In genomic region chr9:122132145-122132544, GRCm38 (mm10) we compare ENCODE assay signal across 18 mouse cellular contexts. TPM values are rescaled to one million over a fixed set of nuclear protein-coding genes. Genes with fewer than 3 reads are reported as not detected.
DNase-seq lines count a peak whose midpoint lies in the region; ATAC-seq and TF ChIP-seq lines count a peak whose summit lies in the region.
"Had no signal": no experiment of that assay in that cellular context is flagged by ENCODE, and none has a peak within 500 bp of the region (broad histone marks: within the 10 kb centered on the region; RNA-seq: fewer than 3 reads in every experiment).

No protein-coding gene starts in this region.

- H3K36me3 ChIP-seq in kidney, embryonic 14.5 days (ENCODE audit: control insufficient read depth, insufficient read depth, low read length): peaks cover 11% of the 10 kb centered on the region
- peaks cover 20% of the 10 kb centered on the region for H3K36me3 ChIP-seq in liver, adult 2 months (ENCODE audit: control insufficient read depth, insufficient read depth, low read length)

- H3K4me2 ChIP-seq in kidney, embryonic 14.5 days (replicated peaks; ENCODE audit: low read depth, low read length): no peak overlapping the region
- H3K4me2 ChIP-seq: heart, embryonic 15.5 days; hindbrain, embryonic 15.5 days; midbrain, embryonic 11.5 days; neural tube, embryonic 12.5 days had no signal

- TF ChIP-seq CTCF in liver, adult 2 months (IDR thresholded peaks at IDR 0.05; ENCODE audit: low read depth, low read length): no peak

- DNase-seq in kidney, adult 9 months: peak; percentile 71
- peak; percentile 45 for DNase-seq in kidney, postnatal 14 days
- DNase-seq in liver, adult 2 months (ENCODE audit: extremely low read depth, low read depth, low spot score): peak; percentile 95
- peak; percentile 70 for DNase-seq in yolk sac, embryonic 10.5 days (ENCODE audit: low spot score)
- DNase-seq in frontal cortex, postnatal 14 days (ENCODE audit: low spot score in 2 of 2): no peak
- DNase-seq in right cerebral cortex, postnatal 4 days: no peak
- DNase-seq: cerebellum, adult 18-20 months; cerebellum, postnatal 25 days; embryo, embryonic 11 days; forebrain, postnatal 0 days; heart, postnatal 4 days; thymus, adult 2 months had no signal

- H3K4me3 ChIP-seq in kidney, embryonic 14.5 days (ENCODE audit: low read length): no peak overlapping the region
- H3K4me3 ChIP-seq in liver, adult 2 months (ENCODE audit: insufficient read depth, low read depth, low read length): no peak overlapping the region
- H3K4me3 ChIP-seq: heart, embryonic 15.5 days; hindbrain, embryonic 15.5 days; neural tube, embryonic 12.5 days had no signal

- no peak overlapping the region for H3K27ac ChIP-seq in kidney, embryonic 14.5 days (ENCODE audit: low read depth, low read length)
- H3K27ac ChIP-seq in liver, adult 2 months (replicated peaks; ENCODE audit: insufficient read depth, low read depth, low read length): no peak overlapping the region
- H3K27ac ChIP-seq: heart, embryonic 15.5 days; hindbrain, embryonic 15.5 days; neural tube, embryonic 12.5 days had no signal

- H3K9me3 ChIP-seq in kidney, embryonic 14.5 days (ENCODE audit: control insufficient read depth, low read length): no peaks in the 10 kb centered on the region
- H3K9me3 ChIP-seq: heart, embryonic 15.5 days; hindbrain, embryonic 15.5 days; neural tube, embryonic 12.5 days had no signal

- 0 out of 2 replicates have a peak, but pooled peaks cover 7% of the 10 kb centered on the region for H3K4me1 ChIP-seq in kidney, embryonic 14.5 days (ENCODE audit: control insufficient read depth, insufficient read depth, low read length)
- peaks cover 60% of the 10 kb centered on the region for H3K4me1 ChIP-seq in liver, adult 2 months (ENCODE audit: control insufficient read depth, insufficient read depth, low read length)
- H3K4me1 ChIP-seq: neural tube, embryonic 12.5 days had no signal

- 56% methylated on average over 7 of the region's 7 CpGs for WGBS in kidney, embryonic 14.5 days
- WGBS in liver, adult 2 months: 10% methylated on average over 7 of the region's 7 CpGs

- ATAC-seq in kidney, embryonic 14.5 days (ENCODE audit: low FRiP score, low TSS enrichment): no peak
- ATAC-seq: forebrain, postnatal 0 days; lung, postnatal 0 days had no signal

- H3K79me2 ChIP-seq in liver, adult 2 months (ENCODE audit: control insufficient read depth, insufficient read depth, low read length): peaks cover 50% of the 10 kb centered on the region

- no peak overlapping the region for H3K9ac ChIP-seq in kidney, embryonic 14.5 days (ENCODE audit: low read depth, low read length)
- no peak overlapping the region for H3K9ac ChIP-seq in liver, adult 2 months (ENCODE audit: low read depth, low read length)
- H3K9ac ChIP-seq: forebrain, postnatal 0 days; heart, embryonic 15.5 days; hindbrain, embryonic 15.5 days; neural tube, embryonic 12.5 days had no signal

- no peak for TF ChIP-seq POLR2A in liver, adult 2 months (IDR thresholded peaks at IDR 0.05; ENCODE audit: extremely low read depth, insufficient read depth, low read length)

- H3K27me3 ChIP-seq in kidney, embryonic 14.5 days (ENCODE audit: control insufficient read depth, insufficient read depth, low read length): no peaks in the 10 kb centered on the region
- no peaks in the 10 kb centered on the region for H3K27me3 ChIP-seq in liver, adult 2 months (ENCODE audit: control insufficient read depth, insufficient read depth, low read length)
- H3K27me3 ChIP-seq: heart, embryonic 15.5 days; hindbrain, embryonic 15.5 days; neural tube, embryonic 12.5 days had no signal

RNA-seq across cellular contexts. Expression of gene Snrk, which starts 15.1 kb away (rescaled TPM):
- polyA plus RNA-seq in kidney, embryonic 14.5 days (2014; fragmentation: Nextera tagmentation; extraction: Ambion mirVana): 22.5 and 41.1 TPM in 2 replicates
- total RNA-seq in liver, adult 2 months (2014; rRNA removed): 67.4 and 78.9 TPM in 2 replicates
- 34.3 and 36.4 TPM in 2 replicates for polyA plus RNA-seq in liver, adult 2 months (2012; rRNA removed)

Comparison
In these comparisons a context has a peak if more than half of its experiments do, and no peak if none do; other contexts are left out.
1. DNase-seq: peak in kidney, adult 9 months (single experiment), kidney, postnatal 14 days (single experiment), liver, adult 2 months (single experiment) and yolk sac, embryonic 10.5 days (single experiment); none in frontal cortex, postnatal 14 days (0 of 2) and right cerebral cortex, postnatal 4 days (single experiment).